Mouse (Mus musculus) T-helper 2 cell (primary cell): Measurements from ENCODE around the gene Gm17657.

Experiments
- in situ Hi-C: fragments of 300-600 bp; cut with MboI, MseI; formaldehyde crosslinking; loops from one replicate; pipeline ENCODE4 v1.15.1; 2025; ENCODE audit warnings: high pct_unique_total_duplicates

Gene Gm17657

DNA sequence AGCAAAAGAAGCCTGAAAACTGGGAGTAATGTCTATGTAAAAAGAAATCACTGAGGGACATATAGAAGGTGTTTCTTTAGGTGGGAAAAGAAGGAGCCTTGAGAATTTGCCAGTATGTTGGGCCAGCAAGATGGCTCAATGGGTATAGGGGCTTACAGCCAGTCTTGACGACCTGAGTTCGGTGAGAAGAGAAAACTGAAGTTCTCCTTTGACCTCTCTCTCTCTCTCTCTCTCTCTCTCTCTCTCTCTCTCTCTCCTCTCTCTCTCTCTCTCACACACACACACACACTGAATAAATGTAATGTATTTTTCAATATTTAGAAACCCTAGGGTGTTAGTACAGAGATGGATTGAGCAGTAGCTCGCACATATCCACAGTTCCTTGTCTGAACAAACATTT lies 944 bp downstream of the Gm17657 start:
- in situ Hi-C loops = no loop called here

- in situ Hi-C loops = no loop called here
Observed at GRCm38 (mm10) chr17:29545241-29545640, 4.2 kb downstream of the Gm17657 start.

DNA sequence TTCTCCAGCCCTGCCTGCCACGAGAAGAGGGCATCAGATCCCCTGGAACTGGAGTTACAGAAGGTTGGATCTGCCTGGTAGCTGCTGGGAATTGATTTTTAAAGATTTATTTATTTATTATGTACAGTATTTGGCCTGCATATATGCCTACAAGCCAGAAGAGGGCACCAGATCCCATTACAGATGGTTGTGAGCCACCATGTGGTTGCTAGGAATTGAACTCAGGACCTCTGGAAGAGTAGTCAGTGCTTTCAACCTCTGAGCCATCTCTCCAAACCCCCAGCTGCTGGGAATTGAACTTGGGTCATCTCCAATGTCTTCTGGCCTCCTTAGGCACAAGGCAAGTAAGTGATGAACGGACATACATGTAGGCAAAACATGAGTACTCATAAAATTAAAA lies 5.4 kb downstream of the Gm17657 start:
- in situ Hi-C loops = no loop called here

- in situ Hi-C loops = no loop called here
Observed at GRCm38 (mm10) chr17:29542831-29543690, 6.4 kb downstream of the Gm17657 start.

DNA sequence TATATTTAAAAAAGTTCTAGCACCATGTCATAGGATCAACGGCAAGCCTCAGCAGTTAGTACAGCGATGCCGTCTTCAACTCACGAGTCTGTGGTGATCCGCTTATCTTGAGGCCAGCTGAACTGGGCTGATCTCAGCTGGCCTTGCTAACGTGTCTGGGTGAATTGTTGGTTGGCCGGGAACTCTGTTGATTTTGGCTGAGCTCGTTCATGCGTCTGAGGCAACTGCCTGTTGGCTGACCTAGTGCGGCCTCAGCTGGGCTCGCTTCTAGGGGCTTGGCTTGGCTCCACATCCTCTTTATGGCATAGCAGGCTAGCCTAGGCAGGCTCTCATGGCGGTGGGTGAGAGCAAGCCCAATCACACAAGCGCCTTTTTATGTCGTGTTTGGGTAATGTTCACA lies 8.0 kb downstream of the Gm17657 start:
- in situ Hi-C loops = no loop called here

GRCm38 (mm10) chr17:29540426-29540825 lies 9.0 kb downstream of the Gm17657 start:
- in situ Hi-C loops = no loop called here

GRCm38 (mm10) chr17:29533866-29534265 lies 15.6 kb downstream of the Gm17657 start:
- in situ Hi-C loops = no loop called here

DNA sequence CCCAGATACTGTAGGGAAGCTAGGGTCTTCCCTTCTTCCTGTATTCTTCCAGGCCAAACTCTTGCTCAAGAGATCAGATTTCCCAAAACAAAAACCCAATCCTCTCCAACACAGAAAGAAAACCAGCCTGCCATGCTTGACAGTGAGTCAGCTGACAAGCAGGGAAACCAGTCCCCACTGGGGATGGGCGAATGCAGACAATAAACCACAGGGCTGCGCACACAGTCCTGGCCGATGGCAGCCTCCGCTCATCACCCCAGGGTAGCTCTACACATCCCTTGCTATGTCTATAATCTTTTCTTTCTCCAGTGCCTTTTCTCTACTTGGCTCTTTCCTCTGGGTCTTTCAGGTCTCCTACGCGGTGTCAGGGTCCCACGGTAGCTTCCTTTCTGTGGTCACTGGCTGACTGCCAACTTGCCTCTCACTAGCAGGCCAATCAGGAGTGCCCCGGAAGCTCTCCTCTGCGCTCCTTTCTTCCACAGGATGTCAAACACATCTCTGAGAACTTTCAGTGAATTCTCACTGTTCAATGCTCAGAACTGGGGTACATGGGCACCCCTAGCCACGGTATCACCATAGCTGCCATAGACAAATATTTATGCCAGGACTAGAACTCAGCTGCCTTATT lies 17.6 kb downstream of the Gm17657 start:
- in situ Hi-C loops = no loop called here

DNA sequence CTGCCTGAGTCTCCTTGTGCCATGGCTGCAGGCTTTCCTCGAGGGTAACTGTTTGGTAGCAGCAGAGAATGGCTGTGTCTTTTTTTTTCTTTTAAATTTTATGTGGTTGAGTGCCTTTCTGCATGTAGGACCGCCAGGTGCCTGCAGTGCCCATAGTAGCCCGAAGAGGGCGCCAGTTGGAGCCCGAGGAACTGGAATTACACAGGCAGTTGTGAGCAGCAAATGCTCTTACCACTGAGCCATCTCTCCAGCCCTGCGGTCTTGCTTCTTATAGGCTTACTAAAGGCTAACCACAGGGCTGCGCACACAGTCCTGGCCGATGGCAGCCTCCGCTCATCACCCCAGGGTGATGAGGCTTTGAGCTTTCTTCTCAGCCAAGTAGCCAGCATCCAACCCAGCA lies 18.2 kb downstream of the Gm17657 start:
- in situ Hi-C loops = no loop called here

DNA sequence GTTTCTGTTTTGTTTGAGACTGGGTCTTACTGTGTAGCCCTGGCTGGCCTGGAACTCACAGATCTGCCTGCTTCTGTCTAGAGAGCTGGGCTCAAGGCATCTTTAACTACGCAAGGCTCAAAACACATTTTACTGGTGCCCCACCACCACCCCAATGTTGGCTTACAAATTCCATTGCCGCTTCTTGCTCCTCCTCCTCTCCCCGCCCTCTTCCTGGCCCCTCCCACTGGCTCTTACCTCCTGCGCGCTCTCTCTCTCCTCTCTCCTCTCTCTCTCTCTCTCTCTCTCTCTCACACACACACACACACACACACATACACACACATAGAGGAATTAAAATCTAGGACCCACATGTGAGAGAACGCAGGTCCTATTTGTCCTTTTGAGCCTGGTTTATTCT lies 18.9 kb downstream of the Gm17657 start:
- in situ Hi-C loops = no loop called here

DNA sequence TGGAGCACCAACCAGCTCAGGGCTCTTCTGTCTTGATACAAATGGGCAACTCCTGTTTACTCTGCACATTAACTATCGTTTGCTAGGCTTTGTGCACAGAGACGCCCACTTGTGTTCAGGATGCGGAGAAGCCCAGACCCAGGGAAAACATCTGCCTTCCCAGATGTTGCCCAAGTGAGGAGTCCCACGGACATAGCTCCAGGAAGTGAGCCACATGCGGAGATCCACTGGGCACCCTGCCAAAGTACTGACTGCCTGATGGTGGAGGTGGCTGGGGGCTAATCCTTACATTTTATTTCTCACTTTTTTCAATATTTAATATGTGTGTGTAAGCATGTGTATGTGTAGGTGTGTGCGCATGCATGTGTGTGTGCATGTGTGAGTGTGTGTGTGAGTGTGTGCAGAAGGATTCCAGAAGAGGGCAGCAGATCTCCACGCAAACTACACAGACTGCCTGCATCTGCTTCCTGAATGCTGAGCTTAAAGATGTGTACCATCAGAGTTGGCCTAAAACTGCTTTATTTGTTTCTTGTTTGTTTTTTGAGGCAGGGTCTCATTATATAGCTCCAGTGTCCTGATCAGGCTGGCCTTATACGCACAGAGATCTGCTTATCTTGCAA lies 20.8 kb downstream of the Gm17657 start:
- in situ Hi-C loops = no loop called here

- in situ Hi-C loops = no loop called here
Observed at GRCm38 (mm10) chr17:29525613-29526012, 23.8 kb downstream of the Gm17657 start.

DNA sequence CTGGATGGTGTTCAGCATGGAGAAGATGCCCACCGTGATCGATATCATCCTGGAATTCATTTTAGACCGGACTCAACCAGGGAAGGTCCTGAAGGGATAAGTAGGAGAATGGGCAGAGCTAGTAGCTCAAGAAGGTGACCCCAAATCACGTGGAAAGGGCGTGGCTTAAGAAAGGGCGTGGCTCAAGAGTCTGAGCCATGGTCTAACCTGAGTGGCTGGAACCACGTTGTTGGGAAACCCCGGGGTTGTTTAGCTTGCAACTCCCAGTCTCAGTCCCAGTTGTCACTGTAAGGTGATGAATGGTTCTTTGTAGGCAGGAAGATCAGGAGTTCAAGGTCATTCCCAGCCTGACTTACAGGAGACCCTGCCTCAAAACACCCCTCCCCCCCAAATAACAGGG lies 29.7 kb downstream of the Gm17657 start:
- in situ Hi-C loops = loop anchor here (5.0 to 10.0 kb wide), 2 partner anchors 145 to 262 kb away; no protein-coding TSS in a partner anchor

DNA sequence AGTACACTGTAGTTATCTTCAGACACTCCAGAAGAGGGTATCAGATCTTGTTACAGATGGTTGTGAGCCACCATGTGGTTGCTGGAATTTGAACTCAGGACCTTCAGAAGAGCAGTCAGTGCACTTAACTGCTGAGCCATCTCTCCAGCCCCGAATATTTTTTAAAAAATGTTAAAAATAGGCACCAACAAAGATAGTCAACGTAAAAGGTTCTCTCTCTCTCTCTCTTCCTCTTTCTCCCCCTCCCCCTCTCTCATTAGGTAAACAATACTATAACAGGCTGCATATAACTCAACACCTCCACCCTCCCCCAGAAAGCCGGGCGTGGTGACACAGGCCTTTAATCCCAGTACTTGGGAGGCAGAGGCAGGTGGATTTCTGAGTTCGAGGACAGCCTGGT lies 30.8 kb downstream of the Gm17657 start:
- in situ Hi-C loops = loop anchor here (5.0 to 10.0 kb wide), 2 partner anchors 144 to 261 kb away; no protein-coding TSS in a partner anchor

- in situ Hi-C loops = loop anchor here (10.0 kb wide), 1 partner anchor 140 kb away; no protein-coding TSS in a partner anchor
Observed at GRCm38 (mm10) chr17:29514435-29514834, 35.0 kb downstream of the Gm17657 start.

DNA sequence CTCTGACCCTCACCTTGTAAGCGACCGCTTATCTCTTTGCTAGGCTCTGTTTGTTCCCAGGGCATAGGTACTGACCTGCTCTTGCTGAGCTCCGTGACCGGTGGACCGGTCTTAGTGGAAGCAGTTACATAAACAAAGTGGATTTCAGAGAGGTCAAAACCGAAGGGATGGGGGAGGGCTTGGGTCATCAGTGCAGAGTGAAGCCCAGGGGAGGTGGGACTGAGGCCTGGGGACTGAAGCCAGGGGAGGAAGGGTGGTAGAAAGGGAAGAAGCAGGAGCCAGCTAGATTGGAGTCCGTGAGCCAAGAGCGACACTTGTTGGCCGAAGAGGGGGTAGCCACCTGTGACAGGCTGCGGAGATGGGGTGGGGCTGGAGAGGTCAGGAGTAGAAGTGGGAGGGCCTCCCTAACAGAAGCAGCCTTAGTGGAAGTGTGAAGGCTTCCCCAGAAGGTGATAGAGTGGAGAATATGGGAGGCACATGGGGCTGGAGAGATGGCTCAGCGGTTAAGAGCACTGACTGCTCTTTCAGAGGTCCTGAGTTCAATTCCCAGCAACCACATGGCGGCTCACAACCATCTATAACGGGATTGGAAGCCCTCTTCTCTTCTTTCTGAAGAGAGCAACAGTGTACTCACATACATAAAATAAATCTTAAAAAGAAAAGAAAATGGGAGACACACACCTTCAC lies 36.3 kb downstream of the Gm17657 start:
- in situ Hi-C loops = loop anchor here (10.0 kb wide), 1 partner anchor 138 kb away; no protein-coding TSS in a partner anchor

GRCm38 (mm10) chr17:29510691-29511090 lies 38.7 kb downstream of the Gm17657 start:
- in situ Hi-C loops = loop anchor here (10.0 kb wide), 1 partner anchor 136 kb away; no protein-coding TSS in a partner anchor

DNA sequence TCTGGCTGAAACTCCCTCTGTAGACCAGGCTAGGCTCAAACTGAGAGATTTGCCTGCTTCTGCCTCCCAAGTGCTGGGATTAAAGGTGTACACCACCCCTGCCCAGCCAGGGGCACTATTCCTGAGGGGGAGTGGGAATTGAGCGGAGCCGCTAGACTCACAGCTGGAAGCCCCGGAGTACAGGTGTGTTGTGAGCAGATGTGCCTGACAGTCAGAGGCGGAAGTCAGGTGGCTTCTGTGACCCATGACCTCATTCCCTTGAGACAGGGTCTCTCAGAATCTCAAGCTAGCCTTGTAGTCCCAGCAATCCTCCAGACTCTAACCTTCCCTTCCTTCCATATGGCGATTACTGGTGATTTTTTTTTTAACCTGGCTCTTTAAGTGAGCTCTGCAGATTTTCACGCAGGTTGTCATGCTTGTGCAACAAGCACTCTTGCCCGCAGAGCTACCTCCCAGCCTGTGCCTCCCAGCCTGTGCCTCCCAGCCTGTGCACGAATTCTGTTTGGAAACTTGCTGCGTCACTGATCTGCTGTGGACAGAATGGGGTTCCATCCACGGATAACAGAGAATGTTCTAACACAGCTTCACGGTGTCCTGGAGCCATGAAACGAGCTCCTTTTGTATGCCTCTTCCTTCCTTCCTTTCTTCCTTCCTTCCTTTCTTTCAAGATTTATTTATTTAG lies 40.4 kb downstream of the Gm17657 start:
- in situ Hi-C loops = no loop called here

GRCm38 (mm10) chr17:29503700-29504099 lies 45.7 kb downstream of the Gm17657 start:
- in situ Hi-C loops = no loop called here

DNA sequence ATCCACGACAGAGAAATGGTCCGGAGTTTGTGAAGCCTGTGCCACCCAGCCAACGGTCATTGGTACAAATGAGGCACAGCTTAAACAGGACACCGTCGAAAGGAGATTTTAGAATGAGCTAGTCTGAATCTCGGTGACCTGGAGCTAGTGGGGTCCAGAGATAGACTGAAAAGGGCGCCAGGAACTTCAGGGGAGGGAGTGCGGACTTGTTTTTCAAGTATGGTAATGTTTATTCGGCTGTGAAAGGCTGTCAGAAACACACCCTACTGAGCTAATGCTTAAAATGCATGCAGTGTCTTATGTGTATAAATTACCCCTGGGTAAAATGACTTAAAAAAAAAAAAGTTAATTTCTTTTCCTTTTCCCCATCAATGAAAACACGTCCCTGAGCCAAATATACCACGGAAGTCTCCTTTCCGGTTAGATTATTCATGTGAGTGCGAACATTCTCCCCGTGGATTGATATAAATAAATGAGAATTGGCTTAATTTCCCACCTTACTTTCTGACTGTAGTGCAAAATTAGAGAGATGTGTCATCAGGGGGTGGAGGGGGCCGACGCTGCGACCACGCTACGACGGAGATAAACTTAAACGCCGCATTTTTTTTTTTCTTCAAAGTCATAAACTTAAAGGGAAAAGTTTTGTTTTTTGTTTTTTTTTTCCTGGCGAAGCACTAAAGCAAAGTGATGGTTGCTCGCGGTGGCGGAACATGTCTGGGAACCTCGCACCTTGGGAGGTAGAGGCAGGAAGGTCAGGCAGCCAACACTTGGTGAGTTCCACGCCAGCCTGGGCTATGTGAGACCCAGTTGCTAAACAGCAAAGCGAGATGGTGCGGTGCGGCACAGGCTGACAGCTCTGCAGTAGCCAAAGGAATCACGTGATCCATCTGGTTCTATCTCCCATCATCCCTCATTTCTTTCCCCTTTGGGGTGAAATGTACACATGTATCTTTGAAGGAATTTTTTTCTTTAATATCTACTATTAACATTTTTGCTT lies 46.5 kb downstream of the Gm17657 start:
- in situ Hi-C loops = no loop called here
